Mouse (Mus musculus) heart, embryonic 15.5 days (tissue): ENCODE results near the gene Zfand6. TPM values are rescaled to one million over a fixed set of nuclear protein-coding genes. Genes with fewer than 3 reads are reported as not detected.

Experiments used
- ATAC-seq: fragments of 200-750 bp; cut with Nextera tagmentation; replicated peaks from 2 replicates; pipeline ENCODE4 v1.8.0; 2017; ENCODE audit warnings: low read depth, moderate TSS enrichment; ENCODE audit not compliant: insufficient number of reproducible peaks, insufficient read depth, low FRiP score
- H3K27ac ChIP-seq: fragments of 300-500 bp; sonication (generic); 2 replicates; pipeline ENCODE4 v1.5.1; 2015; ENCODE audit warnings: mild to moderate bottlenecking, inconsistent platforms
- H3K27me3 ChIP-seq: fragments of 300-500 bp; sonication (generic); 2 replicates; pipeline ENCODE4 v1.6.1; 2015; ENCODE audit warnings: inconsistent platforms
- H3K36me3 ChIP-seq: fragments of 300-500 bp; sonication (generic); 2 replicates; pipeline ENCODE4 v1.6.1; 2015; ENCODE audit warnings: mild to moderate bottlenecking, inconsistent platforms
- H3K4me1 ChIP-seq: fragments of 300-500 bp; sonication (generic); replicated peaks from 2 replicates; pipeline ENCODE4 v1.6.1; 2015; ENCODE audit warnings: inconsistent platforms
- H3K4me2 ChIP-seq: fragments of 300-500 bp; sonication (generic); 2 replicates; pipeline ENCODE4 v1.6.1; 2015; ENCODE audit warnings: inconsistent platforms, mild to moderate bottlenecking, moderate library complexity
- H3K4me3 ChIP-seq: fragments of 300-500 bp; sonication (generic); 2 replicates; pipeline ENCODE4 v1.5.1; 2015; ENCODE audit warnings: mild to moderate bottlenecking, inconsistent platforms
- H3K9ac ChIP-seq: fragments of 300-500 bp; sonication (generic); 2 replicates; pipeline ENCODE4 v1.6.1; 2015; ENCODE audit warnings: mild to moderate bottlenecking, inconsistent platforms
- H3K9me3 ChIP-seq: fragments of 300-500 bp; sonication (generic); replicated peaks from 2 replicates; pipeline ENCODE4 v1.6.1; 2016; ENCODE audit warnings: inconsistent platforms
- WGBS: fragments of 180-500 bp; shearing (Covaris S2); methylation state at CpG from one replicate; pipeline ENCODE4 v1.1.7; 2015; ENCODE audit warnings: mixed read lengths; 5-methylcytosine and 5-hydroxymethylcytosine counted together
- polyA plus RNA-seq: library from polyadenylated mRNA; unstranded; fragments of >200 nt; fragmentation: Nextera tagmentation; extraction: Ambion mirVana; gene quantifications from 2 replicates; pipeline ENCODE4 v1.2.1, GENCODE M21; 2015

The Zfand6 gene
- 136 and 149 TPM in 2 replicates for polyA plus RNA-seq

DNA sequence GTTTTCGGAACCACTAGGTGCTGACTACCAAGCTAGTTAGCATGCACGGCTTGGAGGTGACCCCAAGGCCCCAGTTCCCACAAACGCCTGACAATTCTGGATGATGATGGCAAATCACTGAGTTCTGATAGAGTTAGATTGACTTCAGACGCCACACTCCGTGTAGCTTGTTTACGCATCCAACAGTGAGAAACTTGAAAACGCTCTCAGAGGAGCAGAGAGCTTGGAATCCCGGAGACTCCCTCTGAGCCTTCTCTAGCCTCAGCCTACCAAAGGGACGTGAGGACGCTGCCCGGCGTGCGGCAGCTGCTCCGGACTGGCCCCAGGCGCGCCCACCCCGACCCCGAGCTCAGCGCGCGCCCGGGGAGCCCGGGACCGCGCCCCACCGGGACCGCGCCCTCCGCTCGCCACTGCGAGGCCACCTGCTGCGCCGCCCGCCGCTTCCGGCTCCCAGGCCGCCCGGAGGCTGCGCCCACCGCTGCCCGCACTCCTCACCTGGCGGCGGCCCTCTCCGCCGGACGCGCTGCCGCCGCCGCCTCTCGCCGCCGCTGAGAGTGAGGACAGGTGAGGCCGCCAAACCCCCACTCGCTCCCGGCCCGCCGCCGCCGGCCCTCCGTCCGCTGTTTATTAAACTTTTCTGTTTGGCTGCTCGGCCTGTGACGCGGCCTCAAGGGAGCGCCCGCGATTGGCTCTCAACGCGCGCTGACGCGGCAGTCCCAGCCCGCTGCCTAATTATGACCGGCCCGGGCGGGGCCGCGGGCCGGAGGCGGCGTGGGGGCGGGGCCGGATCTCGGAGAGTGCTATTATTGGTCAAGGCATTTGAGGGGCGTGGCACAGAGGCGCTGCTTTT is at the start of gene Zfand6:
Gene Zfand6 (minus strand): TSS at position 709 of the 850 bp plus-strand sequence.
- H3K36me3 ChIP-seq, result no peaks in the 10 kb centered on the region
- H3K27me3 ChIP-seq, result no peaks in the 10 kb centered on the region
- under 1% methylated on average over 70 of the region's 87 CpGs for WGBS
- H3K27ac ChIP-seq, result peak within 1 kb of the TSS; percentile 93
- ATAC-seq, result peak; percentile 99
- H3K4me3 ChIP-seq, result peak within 1 kb of the TSS; percentile 79
- H3K4me1 ChIP-seq, result peaks cover 11% of the 10 kb centered on the region
- H3K9me3 ChIP-seq, result no peaks in the 10 kb centered on the region
- peak within 1 kb of the TSS; percentile 72 for H3K9ac ChIP-seq
- H3K4me2 ChIP-seq, result peak within 1 kb of the TSS; percentile 91

DNA sequence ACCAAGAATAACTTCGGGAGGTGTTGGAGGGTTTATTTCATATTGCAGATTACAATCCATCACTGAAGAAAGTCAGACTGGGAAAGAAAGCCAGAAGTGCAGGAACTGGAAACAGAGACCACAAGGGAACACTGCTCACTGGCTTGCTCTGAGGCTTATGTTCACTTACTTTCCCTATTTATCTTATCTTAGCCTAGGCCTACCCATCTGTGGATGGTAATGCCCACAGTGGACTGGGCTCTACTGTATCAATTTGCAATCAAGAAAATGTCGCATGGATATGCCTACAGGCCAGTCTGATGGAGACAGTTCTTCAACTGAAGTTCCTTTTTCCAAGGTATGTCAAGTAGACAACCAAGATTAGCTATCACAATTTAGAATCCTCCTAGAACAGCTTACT is 47.0 kb upstream of the Zfand6 start:
- 64% methylated on average over 2 of the region's 2 CpGs for WGBS
- Histone ChIP-seq H3K9ac (no peak overlapping the region), H3K27me3 (no peaks in the 10 kb centered on the region), H3K4me1 (0 out of 2 replicates have a peak, but pooled peaks cover 4% of the 10 kb centered on the region), H3K27ac (no peak overlapping the region), H3K9me3 (no peaks in the 10 kb centered on the region), H3K36me3 (no peaks in the 10 kb centered on the region), H3K4me2 (no peak overlapping the region), H3K4me3 (no peak overlapping the region)
- no peak for ATAC-seq

DNA sequence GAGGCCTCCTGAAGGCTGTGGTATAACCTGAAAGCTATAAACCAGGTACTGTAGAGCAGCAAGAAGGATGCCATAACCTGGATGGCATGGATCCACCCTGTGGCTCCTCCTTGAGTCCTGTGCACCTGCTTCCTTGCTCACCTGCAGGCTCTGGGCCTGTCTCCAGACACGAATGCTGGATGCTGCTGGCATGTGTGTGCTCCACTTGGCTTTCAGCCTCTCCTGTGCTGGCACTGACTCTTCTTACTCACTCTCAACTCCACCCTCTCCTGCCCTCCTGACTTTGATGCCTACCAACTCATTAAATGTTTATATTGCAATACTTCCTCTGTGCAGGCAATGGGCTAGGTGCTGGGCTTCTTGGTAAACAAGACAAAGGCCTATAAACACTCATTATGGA is 43.3 kb upstream of the Zfand6 start:
- H3K36me3 ChIP-seq, result no peaks in the 10 kb centered on the region
- no peak overlapping the region for H3K4me3 ChIP-seq
- no peaks in the 10 kb centered on the region for H3K4me1 ChIP-seq
- WGBS, result 53% methylated on average over 1 of the region's 1 CpGs
- no peaks in the 10 kb centered on the region for H3K27me3 ChIP-seq
- H3K9me3 ChIP-seq, result no peaks in the 10 kb centered on the region
- ATAC-seq, result no peak
- no peak overlapping the region for H3K9ac ChIP-seq
- H3K27ac ChIP-seq, result no peak overlapping the region
- no peak overlapping the region for H3K4me2 ChIP-seq

DNA sequence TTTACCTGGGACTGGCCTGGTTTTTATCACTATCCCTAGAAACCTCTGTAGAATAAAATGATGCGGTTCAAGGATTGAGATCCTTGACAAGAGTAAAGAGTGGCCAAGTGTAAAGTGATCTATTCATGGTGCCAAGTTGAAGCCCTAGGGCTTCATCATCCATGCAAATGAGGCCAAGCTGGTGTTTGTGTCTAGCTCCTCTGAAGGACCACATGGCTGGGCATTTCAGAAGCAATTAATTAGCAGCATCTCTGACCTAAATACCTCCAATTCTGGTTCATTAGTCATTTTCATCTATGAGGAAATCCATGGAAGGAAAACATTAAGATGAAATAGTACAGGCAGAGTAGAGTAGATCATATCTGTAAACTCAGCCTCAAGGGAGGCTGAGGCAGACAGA is 42.3 kb upstream of the Zfand6 start:
- Histone ChIP-seq H3K9ac (no peak overlapping the region), H3K4me1 (no peaks in the 10 kb centered on the region), H3K9me3 (no peaks in the 10 kb centered on the region), H3K4me2 (no peak overlapping the region), H3K36me3 (no peaks in the 10 kb centered on the region), H3K27me3 (no peaks in the 10 kb centered on the region), H3K4me3 (no peak overlapping the region), H3K27ac (no peak overlapping the region)
- 88% methylated on average over 1 of the region's 1 CpGs for WGBS
- ATAC-seq, result no peak

DNA sequence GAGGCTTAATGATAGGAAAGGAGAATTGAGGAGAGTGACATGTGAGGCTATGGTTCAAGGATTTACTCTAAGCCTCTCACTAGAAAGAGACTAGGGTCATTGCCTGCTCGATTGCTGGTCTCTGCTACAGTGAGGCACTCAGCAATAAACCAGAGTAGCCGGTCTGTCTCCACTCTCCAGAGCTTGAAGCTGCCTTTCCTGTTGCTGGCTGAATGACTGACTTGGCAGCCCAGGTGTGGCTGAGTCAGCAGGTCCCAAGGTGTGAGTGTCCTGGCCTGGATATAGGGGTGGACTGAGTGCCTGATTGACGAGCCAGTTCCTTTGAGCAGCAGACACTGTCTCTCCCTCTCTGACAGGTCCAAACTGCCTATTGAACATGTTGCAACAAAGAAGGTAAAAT is 41.3 kb upstream of the Zfand6 start:
- Histone ChIP-seq H3K9ac (no peak overlapping the region), H3K4me1 (no peaks in the 10 kb centered on the region), H3K27me3 (no peaks in the 10 kb centered on the region), H3K36me3 (no peaks in the 10 kb centered on the region), H3K27ac (no peak overlapping the region), H3K4me2 (no peak overlapping the region), H3K9me3 (no peaks in the 10 kb centered on the region), H3K4me3 (no peak overlapping the region)
- WGBS, result 64% methylated on average over 3 of the region's 3 CpGs
- no peak for ATAC-seq

DNA sequence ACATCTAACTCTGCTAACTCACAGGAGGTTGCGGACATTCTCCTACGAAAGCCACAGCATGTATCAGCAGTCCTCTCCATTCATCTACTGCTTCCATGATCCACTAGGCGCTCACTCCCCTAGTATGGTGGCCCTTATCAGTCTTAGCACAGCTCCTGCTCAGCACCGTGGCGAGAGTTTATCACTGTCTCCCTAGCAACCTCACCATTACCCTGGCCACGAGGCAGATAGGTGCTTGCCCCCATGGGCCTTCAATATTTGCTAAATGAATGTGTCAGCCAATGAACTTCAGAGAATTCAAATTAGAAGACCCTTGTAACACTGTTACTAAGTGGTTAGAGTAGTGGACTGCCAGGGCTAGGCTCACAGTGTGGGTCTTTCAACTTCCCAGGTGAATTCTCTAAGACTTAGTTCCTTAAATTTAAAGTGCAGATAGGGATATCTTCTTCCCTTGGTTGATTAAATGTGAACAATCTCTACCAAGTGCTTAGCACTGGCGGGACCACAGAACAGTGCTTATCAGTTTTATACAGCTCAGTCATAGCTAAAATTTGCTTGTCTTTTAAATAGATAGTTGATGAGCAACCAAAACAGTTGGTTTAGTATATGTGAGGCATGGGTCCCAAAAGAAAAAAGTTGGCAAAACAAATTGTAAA is 33.2 kb upstream of the Zfand6 start:
- Histone ChIP-seq H3K27me3 (no peaks in the 10 kb centered on the region), H3K4me2 (no peak overlapping the region), H3K36me3 (no peaks in the 10 kb centered on the region), H3K9me3 (no peaks in the 10 kb centered on the region), H3K27ac (no peak overlapping the region), H3K9ac (no peak overlapping the region), H3K4me3 (no peak overlapping the region), H3K4me1 (peaks cover 3% of the 10 kb centered on the region; the same call in 1 of the 2 replicates)
- ATAC-seq, result no peak
- WGBS, result 26% methylated on average over 7 of the region's 7 CpGs

DNA sequence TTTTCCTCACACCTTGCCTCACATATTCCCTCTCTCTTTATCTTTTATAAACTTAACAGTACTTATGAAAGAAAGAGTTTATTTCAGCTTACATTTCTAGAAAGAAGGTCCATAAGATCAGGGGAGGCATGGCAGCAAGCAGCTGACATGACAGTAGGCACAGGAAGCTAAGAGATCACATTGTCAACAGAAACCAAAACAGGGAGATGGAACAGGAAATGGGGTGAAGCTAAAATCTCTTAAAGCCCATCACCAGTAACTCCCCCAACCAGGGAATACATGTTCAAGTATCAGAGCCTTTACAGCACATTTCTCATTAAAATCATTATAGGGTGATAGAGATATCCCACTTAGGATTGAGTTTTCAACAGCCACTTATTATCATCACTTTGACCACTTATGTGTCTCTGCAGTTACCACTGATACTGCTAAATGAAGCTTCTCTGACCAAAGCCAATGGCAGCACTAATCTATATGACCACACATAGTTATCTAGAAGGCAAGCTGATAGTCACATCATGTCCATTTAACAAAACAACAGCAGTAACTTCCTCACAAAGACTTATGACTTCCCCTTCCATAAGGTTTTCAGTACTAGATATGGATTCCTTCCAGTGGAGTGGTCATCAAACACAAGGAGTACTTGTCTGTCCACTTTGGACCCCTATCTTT is 20.7 kb upstream of the Zfand6 start:
- H3K9ac ChIP-seq, result no peak overlapping the region
- no peaks in the 10 kb centered on the region for H3K27me3 ChIP-seq
- no peaks in the 10 kb centered on the region for H3K36me3 ChIP-seq
- H3K4me1 ChIP-seq, result no peaks in the 10 kb centered on the region
- H3K4me3 ChIP-seq, result no peak overlapping the region
- H3K27ac ChIP-seq, result no peak overlapping the region
- no peaks in the 10 kb centered on the region for H3K9me3 ChIP-seq
- no peak for ATAC-seq
- H3K4me2 ChIP-seq, result no peak overlapping the region

DNA sequence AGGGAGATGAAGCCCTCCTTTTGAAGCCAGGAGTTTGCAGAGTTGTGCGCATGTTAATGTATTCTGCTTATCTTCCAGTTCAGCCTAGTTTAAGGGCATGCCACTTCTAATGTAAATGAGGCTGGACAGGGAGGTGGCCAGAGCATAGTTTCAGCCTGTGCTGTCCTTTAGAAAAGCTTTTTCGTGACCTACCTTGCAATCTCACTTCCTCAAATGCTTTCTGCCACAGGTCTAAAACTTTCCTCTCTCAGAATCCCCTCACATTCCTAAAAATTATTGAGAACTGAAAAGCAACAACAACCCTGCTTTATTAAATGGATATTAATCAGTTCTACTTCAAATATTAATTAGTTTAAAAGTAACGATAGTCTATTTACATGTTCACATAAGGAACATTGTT is 17.1 kb upstream of the Zfand6 start:
- no peaks in the 10 kb centered on the region for H3K36me3 ChIP-seq
- H3K9me3 ChIP-seq, result no peaks in the 10 kb centered on the region
- no peak overlapping the region for H3K4me2 ChIP-seq
- WGBS, result 65% methylated on average over 3 of the region's 3 CpGs
- no peak overlapping the region for H3K4me3 ChIP-seq
- ATAC-seq, result no peak
- no peak overlapping the region for H3K27ac ChIP-seq
- no peaks in the 10 kb centered on the region for H3K4me1 ChIP-seq
- H3K27me3 ChIP-seq, result no peaks in the 10 kb centered on the region
- H3K9ac ChIP-seq, result no peak overlapping the region

DNA sequence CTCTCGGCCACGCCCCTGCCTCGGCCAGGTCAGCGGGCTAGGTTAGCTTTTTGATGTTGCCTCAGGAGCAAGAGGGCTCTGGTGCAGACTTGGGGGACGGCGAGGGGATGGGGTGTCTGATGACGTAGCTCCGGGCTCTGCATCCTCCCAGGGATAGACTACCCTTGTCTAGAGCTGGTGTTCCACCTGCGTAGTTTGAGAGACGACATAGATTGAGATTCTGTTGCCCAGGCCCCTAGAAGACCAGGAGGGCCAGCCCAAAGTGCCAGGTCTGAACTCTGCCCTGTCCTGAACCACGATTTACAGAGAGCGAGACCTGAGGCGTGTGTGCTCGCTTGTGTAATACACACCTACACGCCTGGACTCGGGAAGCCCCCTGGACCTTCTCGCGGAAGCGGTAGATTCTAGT is 346 bp upstream of the Zfand6 start:
- H3K4me3 ChIP-seq, result peak overlapping the region; percentile 79
- no peaks in the 10 kb centered on the region for H3K27me3 ChIP-seq
- ATAC-seq, result no peak
- H3K9me3 ChIP-seq, result no peaks in the 10 kb centered on the region
- WGBS, result 4% methylated on average over 19 of the region's 19 CpGs
- peak overlapping the region; percentile 91 for H3K4me2 ChIP-seq
- H3K4me1 ChIP-seq, result peaks cover 11% of the 10 kb centered on the region
- H3K27ac ChIP-seq, result no peak overlapping the region
- no peaks in the 10 kb centered on the region for H3K36me3 ChIP-seq
- H3K9ac ChIP-seq, result peak overlapping the region; percentile 54

DNA sequence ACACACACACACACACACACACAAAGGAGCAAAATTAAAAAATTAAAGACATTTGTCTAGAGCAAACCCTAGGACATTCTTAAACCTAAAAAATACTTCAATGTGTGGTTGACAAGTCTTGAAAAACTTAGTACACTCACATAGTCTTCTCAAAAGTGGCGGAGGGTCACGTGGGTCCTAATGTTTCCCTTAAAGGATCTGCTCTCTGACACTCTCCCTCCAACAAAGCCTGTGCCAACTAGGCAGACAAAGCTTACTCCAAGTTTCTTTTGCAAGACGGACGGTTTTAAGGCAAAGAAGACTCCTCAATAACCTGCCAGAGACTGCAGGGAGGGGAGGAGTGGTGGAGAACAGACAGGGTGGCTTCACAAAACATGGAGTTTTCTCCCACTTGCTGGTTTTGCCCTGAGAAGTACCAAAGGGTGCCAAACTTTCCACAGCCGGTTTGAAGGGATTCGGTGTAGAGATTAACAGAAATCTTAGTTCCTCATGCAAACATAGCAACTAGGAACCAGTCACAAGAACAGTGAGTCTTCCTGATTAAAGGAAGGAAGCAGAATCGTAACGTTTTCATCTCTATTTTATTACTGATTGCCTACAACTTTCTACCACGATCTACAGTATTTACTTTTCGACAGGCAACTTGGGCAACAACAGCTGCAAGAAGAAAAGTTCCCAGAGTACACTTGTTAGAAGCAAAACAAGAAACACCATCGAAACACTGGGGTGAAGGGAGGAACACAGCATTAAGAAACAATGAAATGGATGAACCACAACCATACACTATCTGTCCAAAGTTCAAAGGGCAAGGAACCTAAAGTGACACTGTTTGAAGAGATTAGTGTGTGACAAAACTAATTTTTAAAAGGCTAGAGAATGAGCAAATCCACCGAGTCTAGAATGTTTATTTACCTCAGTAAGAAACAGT is 1.8 kb downstream of the Zfand6 start:
- Histone ChIP-seq H3K27ac (no peak overlapping the region), H3K9ac (no peak overlapping the region), H3K9me3 (no peaks in the 10 kb centered on the region), H3K4me1 (peaks cover 11% of the 10 kb centered on the region), H3K4me2 (peak overlapping the region; percentile 91), H3K27me3 (no peaks in the 10 kb centered on the region), H3K4me3 (peak overlapping the region; percentile 79; the same call in 1 of the 2 replicates), H3K36me3 (no peaks in the 10 kb centered on the region)
- WGBS, result 66% methylated on average over 12 of the region's 12 CpGs
- no peak for ATAC-seq

DNA sequence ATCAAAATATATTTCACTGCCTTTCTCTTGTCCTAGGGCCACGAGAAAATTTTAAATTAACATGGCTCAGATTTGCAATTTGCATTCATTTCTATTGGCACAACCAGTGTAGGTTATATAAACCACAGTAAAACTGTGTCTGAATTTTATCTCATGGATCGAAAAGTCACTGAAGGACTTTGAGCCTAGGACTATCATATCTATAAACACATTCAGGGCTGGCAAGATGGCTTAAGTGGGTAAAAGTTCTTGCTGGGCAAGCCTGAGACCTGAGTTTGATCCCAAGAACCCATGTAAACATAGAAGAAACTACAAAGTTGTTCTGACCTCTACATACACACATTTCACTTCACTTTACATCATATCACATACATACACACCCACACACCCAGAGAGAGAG is 3.4 kb downstream of the Zfand6 start:
- Histone ChIP-seq H3K36me3 (no peaks in the 10 kb centered on the region), H3K9me3 (no peaks in the 10 kb centered on the region), H3K4me1 (peaks cover 11% of the 10 kb centered on the region), H3K9ac (no peak overlapping the region), H3K4me2 (no peak overlapping the region), H3K4me3 (no peak overlapping the region), H3K27ac (no peak overlapping the region), H3K27me3 (no peaks in the 10 kb centered on the region)
- no peak for ATAC-seq
- 68% methylated on average over 2 of the region's 2 CpGs for WGBS
